Mouse (Mus musculus): ENCODE measurements at regions not wholly inside any gene's neighbourhood (a gene's known extent, or its start where the extent isn't known, plus 50 kb on each side); places are given as distances from the start of the nearest gene placed in this dataset.

DNA sequence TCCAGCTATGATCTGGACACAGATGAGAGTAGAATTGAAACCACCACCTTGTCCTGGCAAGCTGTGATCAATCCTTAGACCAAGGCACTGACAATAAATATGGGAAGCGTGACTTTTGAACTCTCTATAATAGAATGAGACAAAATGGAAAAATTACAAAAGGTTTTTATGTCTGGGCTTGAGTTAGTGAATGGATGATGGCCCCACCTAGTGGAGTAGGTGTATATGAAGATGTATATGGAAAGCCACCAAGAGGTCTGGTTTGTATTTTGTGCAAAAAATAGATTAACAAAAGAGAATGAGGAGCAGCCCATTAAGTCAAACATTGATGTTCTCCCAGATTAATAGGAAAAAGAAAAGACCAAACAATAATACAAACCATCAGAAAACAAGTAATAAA lies 172.5 kb downstream of the Tacr3 start:
- WGBS: 90% methylated on average over 1 of the region's 1 CpGs
- no peak for ATAC-seq (replicated peaks; ENCODE audit: low FRiP score)
- no peak overlapping the region for H3K4me2 ChIP-seq

DNA sequence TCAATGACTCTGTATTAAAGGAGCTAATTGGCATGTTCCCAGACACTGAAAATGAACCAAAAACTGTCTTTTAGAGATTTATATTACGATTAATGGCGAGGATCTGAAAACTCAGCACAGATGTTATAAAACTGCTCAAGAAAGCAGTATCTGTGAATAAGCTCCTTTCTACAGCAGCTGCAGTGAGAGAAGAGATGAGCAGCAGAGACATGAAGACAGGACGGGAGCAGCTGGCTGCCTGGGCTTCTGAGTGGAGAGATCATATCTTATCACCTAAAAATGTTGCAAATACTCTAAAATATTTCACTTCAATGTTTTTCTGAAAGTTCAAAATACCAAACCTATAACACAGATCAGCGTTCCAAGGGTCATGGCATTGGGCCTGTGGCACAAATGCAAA lies 187.0 kb downstream of the Tacr3 start:
- no peak overlapping the region for H3K9ac ChIP-seq
- no peak overlapping the region for H3K4me2 ChIP-seq
- no peak overlapping the region for H3K27ac ChIP-seq
- no peak for ATAC-seq (replicated peaks; ENCODE audit: low FRiP score)
- WGBS: 84% methylated on average over 4 of the region's 4 CpGs
- H3K9me3 ChIP-seq (replicated peaks): no peaks in the 10 kb centered on the region
- no peaks in the 10 kb centered on the region for H3K4me1 ChIP-seq
- no peaks in the 10 kb centered on the region for H3K36me3 ChIP-seq
- H3K4me3 ChIP-seq (replicated peaks): no peak overlapping the region
- no peaks in the 10 kb centered on the region for H3K27me3 ChIP-seq

More for the DNA sequence above, 172.5 kb downstream of the Tacr3 start:
- Histone ChIP-seq H3K4me3 (replicated peaks) (no peak overlapping the region), H3K36me3 (no peaks in the 10 kb centered on the region), H3K9ac (no peak overlapping the region), H3K4me1 (no peaks in the 10 kb centered on the region), H3K27ac (no peak overlapping the region), H3K27me3 (no peaks in the 10 kb centered on the region), H3K9me3 (replicated peaks) (no peaks in the 10 kb centered on the region)

DNA sequence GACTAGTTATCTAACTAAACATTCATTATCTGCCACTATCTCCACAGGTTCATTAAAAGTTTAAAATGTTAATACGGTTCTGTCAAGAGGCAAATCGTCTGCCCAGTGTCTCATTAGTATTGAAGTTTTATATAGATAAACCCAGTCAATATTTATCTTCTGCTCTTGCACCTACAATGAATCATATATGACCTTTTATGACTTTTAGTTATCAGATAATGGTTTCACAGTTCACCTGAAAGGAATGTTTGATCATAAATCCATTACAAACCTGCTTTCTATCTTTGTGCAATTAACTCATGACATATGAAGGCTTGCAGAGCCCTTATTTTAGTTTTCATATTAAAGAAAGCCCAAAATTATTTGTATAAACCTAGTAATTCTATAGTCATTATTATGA lies 188.0 kb upstream of the Cenpe start:
- Histone ChIP-seq H3K36me3 (no peaks in the 10 kb centered on the region), H3K27ac (no peak overlapping the region), H3K4me3 (replicated peaks) (no peak overlapping the region), H3K9me3 (replicated peaks) (no peaks in the 10 kb centered on the region), H3K27me3 (no peaks in the 10 kb centered on the region), H3K4me1 (no peaks in the 10 kb centered on the region), H3K9ac (no peak overlapping the region), H3K4me2 (no peak overlapping the region)
- no peak for ATAC-seq (replicated peaks; ENCODE audit: low FRiP score)
- 87% methylated on average over 2 of the region's 2 CpGs for WGBS

DNA sequence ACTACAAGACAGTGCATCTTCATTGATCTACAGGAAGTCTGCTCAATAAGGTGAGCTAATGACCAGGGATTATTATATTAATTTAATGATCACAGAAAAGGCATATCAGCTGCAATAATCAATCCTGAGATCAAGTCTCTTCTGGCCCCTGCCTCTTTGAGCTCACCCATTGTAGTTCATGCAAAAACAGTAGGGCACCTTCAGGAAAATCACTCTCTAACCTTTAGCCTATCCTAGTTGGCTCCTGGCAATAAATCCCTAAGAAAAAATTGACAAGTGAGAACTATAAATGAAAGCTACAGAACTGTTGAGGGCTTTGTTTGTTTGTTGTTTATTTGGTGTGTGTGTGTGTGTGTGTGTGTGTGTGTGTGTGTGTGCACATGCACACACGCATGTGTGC lies 187.5 kb upstream of the Cenpe start:
- 96% methylated on average over 1 of the region's 1 CpGs for WGBS

DNA sequence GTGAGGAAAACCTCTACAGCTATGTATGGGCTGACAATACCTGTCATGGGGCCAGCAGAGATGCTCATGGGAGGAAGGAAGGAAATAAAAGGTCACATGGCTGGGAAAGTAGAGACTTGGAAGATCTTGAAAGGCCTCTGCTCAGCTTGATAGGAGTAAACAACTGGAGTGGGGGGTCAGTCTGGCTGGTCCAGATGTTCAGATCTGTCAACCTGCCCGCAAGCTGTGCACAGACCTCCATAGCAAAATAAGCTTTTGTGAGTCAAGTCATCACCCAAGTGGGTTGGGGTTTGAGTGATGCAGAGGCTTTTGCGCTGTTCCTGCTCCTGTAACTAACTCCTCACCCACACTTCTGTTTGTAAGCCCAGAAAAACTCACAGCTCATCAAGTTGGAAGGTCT lies 179.9 kb upstream of the Cenpe start:
- WGBS: 83% methylated on average over 2 of the region's 2 CpGs
- Histone ChIP-seq H3K4me3 (replicated peaks) (no peak overlapping the region), H3K36me3 (no peaks in the 10 kb centered on the region), H3K4me2 (no peak overlapping the region), H3K9ac (no peak overlapping the region), H3K9me3 (replicated peaks) (no peaks in the 10 kb centered on the region), H3K27me3 (no peaks in the 10 kb centered on the region), H3K27ac (no peak overlapping the region), H3K4me1 (no peaks in the 10 kb centered on the region)
- ATAC-seq (replicated peaks; ENCODE audit: low FRiP score): no peak

More for the DNA sequence above, 187.5 kb upstream of the Cenpe start:
- Histone ChIP-seq H3K36me3 (no peaks in the 10 kb centered on the region), H3K4me3 (replicated peaks) (no peak overlapping the region), H3K4me1 (no peaks in the 10 kb centered on the region), H3K9ac (no peak overlapping the region), H3K27me3 (no peaks in the 10 kb centered on the region), H3K4me2 (no peak overlapping the region), H3K9me3 (replicated peaks) (no peaks in the 10 kb centered on the region), H3K27ac (no peak overlapping the region)
- ATAC-seq (replicated peaks; ENCODE audit: low FRiP score): no peak

DNA sequence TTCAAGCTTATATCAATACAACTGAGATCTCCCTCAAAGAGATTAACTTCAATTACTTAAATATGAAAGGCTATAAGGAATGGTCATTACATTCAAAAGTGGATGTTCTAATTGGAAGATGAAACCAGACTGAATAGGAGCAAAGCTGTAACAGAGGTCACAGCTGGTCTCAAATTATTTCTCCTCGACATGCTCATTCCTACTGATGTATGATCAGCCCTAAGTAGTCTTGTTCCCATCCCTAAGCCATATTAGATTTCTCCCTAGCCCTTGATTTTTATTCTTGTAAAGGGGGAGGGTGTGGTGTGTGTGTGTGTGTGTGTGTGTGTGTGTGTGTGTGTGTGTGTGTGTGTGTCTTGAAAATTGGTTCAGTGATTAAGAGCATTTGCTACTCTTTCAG lies 175.0 kb upstream of the Cenpe start:
- Histone ChIP-seq H3K9ac (no peak overlapping the region), H3K4me2 (no peak overlapping the region), H3K4me3 (replicated peaks) (no peak overlapping the region), H3K4me1 (peaks cover 4% of the 10 kb centered on the region), H3K27ac (no peak overlapping the region), H3K36me3 (no peaks in the 10 kb centered on the region), H3K27me3 (no peaks in the 10 kb centered on the region), H3K9me3 (replicated peaks) (no peaks in the 10 kb centered on the region)
- ATAC-seq (replicated peaks; ENCODE audit: low FRiP score): peak; percentile 50
- WGBS: 36% methylated on average over 1 of the region's 1 CpGs

DNA sequence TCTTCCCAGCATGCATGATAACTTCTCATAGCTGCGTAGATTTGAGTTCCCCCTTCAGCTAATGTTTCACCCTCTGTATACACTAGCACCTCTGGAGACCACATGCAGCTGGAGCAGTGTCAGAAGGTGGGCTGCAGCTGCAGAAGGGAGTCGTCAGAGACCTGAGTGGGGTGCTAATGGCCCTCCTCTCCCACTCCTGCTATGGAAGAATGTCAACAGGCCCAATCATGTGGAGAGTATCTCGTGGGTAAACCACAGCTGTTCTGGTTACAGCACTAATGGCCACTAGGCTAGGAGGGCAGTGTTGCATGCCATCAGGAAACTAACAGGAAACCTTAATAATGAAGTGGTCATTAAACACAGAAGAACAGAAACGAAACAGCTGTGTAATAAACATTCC lies 170.1 kb upstream of the Cenpe start:
- Histone ChIP-seq H3K4me3 (replicated peaks) (no peak overlapping the region), H3K9ac (no peak overlapping the region), H3K36me3 (no peaks in the 10 kb centered on the region), H3K27ac (peak overlapping the region; percentile 61), H3K9me3 (replicated peaks) (no peaks in the 10 kb centered on the region), H3K27me3 (no peaks in the 10 kb centered on the region), H3K4me2 (no peak overlapping the region), H3K4me1 (peaks cover 23% of the 10 kb centered on the region)
- ATAC-seq (replicated peaks; ENCODE audit: low FRiP score): peak; percentile 84
- 8% methylated on average over 4 of the region's 4 CpGs for WGBS

DNA sequence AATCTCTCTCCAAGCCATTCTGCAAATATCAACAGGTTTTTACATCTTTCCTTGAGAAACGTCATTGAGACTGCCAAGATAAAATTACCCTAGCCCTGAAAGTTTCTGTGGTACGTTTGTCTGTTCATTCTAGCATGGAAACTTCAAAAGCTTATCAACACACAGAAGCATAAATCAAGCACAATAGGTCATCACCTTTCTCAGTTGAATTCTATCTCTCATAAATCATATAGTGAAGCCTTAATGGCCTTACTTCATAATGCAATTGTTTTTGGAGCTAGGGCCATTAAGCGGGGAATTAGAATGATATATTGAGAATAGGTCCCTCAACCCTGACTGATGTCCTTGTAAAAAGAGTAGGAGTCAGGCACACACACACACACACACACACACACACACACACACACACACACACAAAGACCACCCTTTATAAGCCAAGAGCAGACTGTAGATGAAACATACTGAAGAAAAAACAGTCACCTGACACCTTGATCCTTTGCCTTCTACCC lies 166.5 kb upstream of the Cenpe start:
- Histone ChIP-seq H3K9ac (no peak overlapping the region), H3K4me3 (replicated peaks) (no peak overlapping the region), H3K27me3 (no peaks in the 10 kb centered on the region), H3K9me3 (replicated peaks) (no peaks in the 10 kb centered on the region), H3K4me2 (no peak overlapping the region), H3K27ac (no peak overlapping the region; the same call in 1 of the 2 replicates), H3K36me3 (no peaks in the 10 kb centered on the region), H3K4me1 (peaks cover 23% of the 10 kb centered on the region)
- 11% methylated on average over 3 of the region's 3 CpGs for WGBS
- ATAC-seq (replicated peaks; ENCODE audit: low FRiP score): peak; percentile 52

DNA sequence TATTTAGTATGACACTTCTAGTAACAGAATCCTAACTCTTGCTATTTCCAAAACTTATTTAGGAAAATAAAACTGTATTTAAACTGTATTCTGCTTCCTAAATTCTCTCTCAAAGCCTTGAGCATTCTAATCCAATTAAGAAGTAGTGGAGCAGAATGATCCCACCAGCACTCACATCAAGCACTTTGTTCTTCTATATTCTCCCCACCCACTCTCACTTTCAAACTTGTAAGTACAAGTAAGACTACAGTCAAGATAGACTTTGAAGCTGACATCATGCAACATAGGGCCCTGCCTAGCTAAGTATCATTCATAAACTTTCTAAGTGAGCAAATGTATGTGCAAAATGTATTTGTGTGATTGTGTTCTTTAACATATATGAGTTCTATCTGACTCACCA lies 120.8 kb upstream of the Cenpe start:
- H3K27ac ChIP-seq: no peak overlapping the region
- no peaks in the 10 kb centered on the region for H3K36me3 ChIP-seq
- no peaks in the 10 kb centered on the region for H3K27me3 ChIP-seq
- H3K9ac ChIP-seq: no peak overlapping the region
- H3K9me3 ChIP-seq (replicated peaks): peaks cover 6% of the 10 kb centered on the region
- no peak overlapping the region for H3K4me2 ChIP-seq
- no peaks in the 10 kb centered on the region for H3K4me1 ChIP-seq
- no peak overlapping the region for H3K4me3 ChIP-seq (replicated peaks)
- ATAC-seq (replicated peaks; ENCODE audit: low FRiP score): no peak

DNA sequence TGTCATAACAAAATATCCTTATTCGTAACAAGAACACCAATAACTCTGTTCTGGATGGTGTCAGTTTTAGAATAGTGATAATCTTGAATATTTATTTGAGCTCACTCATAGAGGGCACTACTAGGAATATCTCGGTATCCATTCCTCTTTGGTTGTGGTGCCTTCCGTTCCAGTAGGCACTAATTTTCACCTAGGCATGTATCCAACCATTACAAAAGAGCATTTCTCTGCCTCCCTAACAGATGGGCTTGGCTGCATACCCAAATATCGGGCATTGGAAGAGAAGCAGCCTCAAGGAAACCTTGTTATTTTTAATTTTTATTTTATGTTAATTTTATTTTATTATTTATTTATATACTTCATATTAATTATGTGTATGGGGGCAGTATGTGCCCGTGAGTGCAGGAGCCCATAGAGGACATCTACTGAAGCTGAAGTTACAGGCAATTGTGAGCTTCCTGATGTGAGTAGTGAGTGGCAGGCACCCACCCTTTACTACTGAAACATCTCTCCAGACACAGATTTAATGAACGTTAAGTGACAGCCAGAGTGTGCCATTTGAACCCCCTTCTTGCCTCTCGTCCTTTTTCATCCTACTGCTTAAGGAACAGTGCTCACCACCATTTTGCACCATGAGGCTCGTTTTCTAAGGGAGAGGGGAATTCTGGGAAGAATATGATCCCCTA lies 111.3 kb upstream of the Cenpe start:
- H3K9ac ChIP-seq: no peak overlapping the region
- WGBS: 87% methylated on average over 8 of the region's 8 CpGs
- no peaks in the 10 kb centered on the region for H3K27me3 ChIP-seq
- H3K4me1 ChIP-seq: no peaks in the 10 kb centered on the region
- no peaks in the 10 kb centered on the region for H3K36me3 ChIP-seq
- H3K9me3 ChIP-seq (replicated peaks): no peaks in the 10 kb centered on the region
- no peak overlapping the region for H3K4me2 ChIP-seq
- H3K27ac ChIP-seq: no peak overlapping the region
- ATAC-seq (replicated peaks; ENCODE audit: low FRiP score): no peak
- H3K4me3 ChIP-seq (replicated peaks): no peak overlapping the region

Data from kidney, embryonic 15.5 days (tissue).